Mouse (Mus musculus) spleen, postnatal 36 days (tissue): ENCODE measurements around the gene Rps6ka2.

Source experiments
- DNase-seq, 2 experiments: peaks; one replicate each; pipeline ENCODE4 v3.0.0; 2022; ENCODE audit warnings: low spot score in 2 of 2, mixed read lengths in 1 of 2

Rps6ka2 gene

DNA sequence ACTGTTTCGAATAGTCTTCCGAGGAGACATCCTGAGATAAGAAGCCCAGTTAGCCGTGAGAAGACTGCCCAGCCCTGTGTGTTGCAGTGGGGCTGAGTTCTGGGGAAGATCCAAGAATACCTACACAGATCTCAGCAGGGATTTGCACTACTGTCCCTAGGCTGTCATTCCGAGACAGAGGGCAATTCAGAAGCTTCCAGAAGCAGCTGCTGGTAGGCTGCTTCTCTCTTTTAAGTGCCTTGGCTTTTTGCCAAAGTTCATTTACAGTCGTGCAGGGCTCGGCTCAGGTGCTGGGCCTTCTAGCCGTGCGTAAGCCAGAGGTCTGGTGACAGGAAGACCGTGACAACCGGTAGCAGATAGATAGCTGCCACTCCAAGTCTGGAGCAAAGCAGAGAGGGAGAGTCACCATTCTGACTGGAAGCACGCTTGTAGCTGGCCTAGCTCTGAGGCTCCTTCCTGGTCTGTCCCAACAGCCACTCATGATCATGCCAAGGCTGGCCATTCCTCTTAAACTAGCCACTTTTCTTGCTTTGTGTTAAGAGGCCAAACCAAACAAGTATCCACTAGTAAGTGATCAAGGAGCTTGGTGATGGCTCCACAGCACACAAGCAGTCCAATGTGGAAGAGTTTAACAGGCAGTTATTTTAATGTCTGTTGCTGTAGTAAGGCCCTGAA, 49.3 kb downstream of the Rps6ka2 start:
- DNase-seq, result no peak

DNA sequence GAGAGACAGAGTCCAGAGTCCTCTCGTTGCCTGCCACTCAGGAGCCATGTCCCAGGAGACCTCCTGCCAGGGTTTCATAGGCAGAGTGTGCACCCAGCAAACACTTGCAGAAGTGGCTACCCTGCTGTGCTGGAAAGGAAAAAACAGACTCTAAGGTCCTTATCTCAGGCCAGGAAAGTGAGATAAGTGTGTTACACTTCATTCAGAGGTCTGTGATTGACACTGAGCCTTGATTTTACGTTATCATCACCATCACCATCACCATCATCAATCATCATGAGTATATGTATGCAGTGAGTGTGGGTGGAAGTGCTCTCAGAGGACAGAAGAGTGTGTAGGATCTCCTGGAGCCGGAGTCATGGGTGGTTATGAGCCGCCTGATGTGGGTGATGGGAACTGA, 51.4 kb downstream of the Rps6ka2 start:
- DNase-seq, result no peak

DNA sequence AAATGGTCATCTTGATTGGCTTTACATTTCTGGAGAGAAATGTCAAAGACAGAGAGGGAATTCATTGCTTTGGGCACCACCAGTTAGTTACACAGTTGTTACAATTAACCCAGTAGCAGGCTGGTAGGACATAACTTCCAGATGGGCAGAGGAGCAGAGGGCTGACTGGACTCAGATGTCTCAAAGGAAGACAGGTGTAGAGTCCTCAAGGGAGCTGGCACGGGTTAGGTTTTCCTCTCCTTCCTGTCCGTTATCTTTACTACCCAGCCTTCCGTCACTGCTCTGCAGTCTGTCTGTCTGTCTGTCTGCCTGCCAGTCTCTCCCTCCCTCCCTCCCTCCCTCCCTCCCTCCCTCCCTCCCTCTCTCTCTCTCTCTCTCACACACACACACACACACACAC, 52.3 kb downstream of the Rps6ka2 start:
- no peak for DNase-seq

DNA sequence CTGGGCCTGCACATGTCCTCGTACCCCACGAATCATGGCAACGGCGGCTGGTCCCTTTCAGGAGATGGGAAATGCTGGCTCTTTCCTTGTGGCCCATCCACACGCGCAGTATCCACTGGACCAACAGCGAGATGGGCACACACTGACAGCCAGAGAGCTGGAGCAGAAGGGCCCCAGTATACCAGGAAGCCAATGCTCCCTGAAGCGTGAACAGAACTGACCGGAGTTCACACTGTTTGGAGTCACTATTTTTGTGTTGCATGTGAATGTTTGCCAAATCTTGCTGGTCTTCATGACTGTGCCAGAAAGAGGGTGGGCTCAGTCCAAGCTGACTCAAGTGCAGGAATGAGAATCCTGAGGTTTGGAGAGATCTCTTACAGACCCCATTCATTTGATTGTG, 58.6 kb downstream of the Rps6ka2 start:
- no peak for DNase-seq

DNA sequence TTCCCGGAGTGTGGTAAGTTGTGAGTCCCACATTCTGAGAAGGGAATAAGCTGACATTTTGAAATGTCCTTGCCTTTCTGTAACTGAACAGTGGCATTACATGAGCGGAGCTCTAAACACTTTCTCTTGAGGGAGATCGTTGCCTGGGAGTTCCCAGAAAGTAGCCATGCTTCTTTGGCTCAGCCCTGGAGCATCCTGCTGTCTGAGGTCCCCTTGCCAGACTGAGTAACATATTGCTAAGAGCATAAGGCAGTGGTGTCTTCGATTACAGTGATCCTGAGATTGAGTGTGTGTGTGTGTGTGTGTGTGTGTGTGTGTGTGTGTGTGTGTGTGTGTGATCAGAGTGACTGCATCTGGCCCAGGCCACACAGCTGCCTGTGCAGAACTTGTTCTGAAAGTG, 61.4 kb downstream of the Rps6ka2 start:
- DNase-seq, result no peak

DNA sequence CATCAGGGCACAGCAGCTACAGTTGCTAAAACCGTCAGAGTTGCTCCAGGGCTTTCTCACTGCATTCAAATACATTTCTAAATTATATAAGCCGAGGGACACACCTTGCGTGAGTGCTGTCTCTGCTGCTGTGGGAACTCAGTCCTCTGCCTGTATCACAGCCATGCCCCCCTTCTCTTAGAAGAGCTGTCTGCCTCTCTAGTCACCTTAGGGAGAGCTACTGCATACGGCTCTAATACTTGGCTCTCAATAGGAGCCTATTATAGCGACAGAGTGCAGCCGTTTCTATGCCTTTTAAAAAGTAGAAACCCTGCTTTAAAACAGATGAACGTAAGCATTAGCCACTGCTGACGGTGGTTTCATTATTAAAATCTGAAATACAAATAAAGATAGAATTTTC, 61.9 kb downstream of the Rps6ka2 start:
- DNase-seq, result no peak

- DNase-seq, result no peak
Observed at GRCm38 (mm10) chr17:7232400-7232799, 62.5 kb downstream of the Rps6ka2 start.

DNA sequence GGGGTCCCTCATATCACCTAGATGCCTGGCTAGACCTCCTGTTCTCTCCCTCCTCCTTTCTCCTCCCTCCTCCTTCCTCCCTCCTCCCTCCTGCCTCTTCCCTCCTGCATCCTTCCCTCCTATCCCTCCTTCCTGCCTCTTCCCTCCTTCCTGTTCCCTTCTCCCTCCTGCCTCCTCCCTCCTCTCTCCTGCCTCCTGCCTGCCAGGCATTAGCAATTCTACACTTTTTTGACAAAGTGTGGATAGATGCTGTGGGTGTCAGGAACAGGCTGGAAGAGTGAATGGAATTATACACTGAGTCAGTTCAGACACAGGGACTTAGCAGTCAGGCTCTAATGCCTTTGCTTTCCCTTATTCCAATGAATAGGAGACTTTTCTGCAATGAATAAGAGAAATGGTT, 63.3 kb downstream of the Rps6ka2 start:
- DNase-seq, result no peak

DNA sequence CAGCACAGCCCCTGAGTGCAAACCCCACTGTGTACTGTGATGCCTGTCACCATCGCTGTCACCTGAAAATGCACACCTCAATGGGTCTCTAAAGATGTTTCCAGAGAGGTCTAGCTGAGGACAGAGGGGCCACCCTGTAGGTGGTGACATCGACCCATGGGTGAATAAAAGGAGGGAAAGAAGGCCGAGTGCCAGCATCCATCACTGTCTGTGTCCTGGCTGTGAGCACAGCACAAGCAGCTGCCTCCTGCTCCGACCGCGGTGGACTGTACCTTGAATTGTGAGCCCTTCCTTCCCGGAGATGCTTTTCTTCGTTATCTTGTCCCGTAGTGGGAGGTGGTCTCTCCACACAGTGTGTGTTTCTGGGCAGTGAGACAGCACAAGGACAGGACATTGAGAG, 67.8 kb downstream of the Rps6ka2 start:
- DNase-seq, result no peak

DNA sequence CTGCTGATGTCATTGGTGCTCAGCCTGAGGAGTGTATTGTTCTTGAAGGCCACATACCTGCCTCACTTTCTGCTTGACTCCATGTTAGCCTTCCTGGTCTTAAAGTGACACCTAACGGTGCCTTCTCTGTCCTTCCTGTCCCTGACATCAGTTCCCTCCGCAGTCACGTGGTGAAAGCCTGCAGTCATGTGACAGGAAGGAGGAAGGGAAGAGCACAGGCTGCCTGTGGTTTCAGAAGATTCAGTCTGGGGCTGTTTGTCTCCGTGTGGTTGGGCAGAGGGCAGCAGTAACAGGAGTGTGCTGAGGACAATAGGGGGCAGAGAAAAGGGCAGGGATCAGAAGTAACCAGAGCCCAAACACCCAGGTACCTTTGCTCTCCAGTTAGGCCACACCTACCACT, 68.9 kb downstream of the Rps6ka2 start:
- no peak for DNase-seq

- no peak for DNase-seq
Observed at GRCm38 (mm10) chr17:7240526-7240925, 70.6 kb downstream of the Rps6ka2 start.

DNA sequence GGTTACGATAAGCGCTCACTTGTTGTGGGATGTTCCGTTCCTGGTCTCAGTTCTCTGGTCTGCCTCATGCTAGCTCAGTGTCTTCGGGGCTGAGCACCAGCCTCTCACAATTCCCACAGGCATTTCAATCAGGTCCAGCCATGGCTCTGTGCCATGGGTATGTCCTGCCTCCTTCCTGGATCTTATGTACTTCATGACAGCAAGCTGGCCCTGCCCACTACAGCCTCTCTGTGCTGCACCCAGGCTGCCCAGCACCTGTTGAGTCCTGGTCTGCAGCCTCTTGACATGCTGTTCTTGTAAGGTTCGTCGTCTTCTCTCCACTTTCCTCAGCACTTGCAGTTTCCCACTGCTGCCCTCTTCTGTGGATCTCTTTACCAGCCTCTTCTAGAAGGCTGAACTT, 75.2 kb downstream of the Rps6ka2 start:
- no peak for DNase-seq

DNA sequence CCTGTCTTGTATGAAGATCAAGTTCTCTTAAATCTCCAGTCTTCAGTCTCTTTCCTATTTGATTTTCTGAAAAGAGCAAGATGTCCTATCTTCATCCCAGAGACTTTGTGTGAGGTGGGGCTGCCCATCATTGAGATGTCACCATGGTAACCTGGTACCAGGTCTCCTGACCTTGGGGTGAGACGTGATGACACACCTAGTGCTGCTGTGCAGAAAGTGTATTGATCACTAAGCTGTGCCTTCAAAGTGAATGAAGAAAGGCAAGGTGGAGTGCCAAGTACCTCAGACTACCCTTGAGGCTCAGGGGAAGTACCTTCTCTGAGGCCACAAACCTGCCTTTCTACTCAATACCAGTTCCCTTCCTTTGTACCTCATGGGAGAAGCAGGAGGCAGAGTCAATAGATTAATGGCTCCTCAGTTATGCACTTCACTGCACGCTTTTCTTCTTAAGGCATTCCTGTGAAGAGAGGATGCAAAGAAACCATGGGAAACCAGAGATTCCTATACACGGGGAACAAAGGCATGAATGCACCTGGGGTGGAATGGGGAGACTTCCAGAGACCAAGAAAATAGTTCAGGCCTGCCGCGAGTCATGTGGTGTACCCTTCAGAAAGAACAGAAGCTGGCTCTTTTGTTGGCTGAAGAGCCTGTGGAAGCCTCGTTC, 77.1 kb downstream of the Rps6ka2 start:
- no peak for DNase-seq

- no peak for DNase-seq
Observed at GRCm38 (mm10) chr17:7250373-7250772, 80.5 kb downstream of the Rps6ka2 start.

DNA sequence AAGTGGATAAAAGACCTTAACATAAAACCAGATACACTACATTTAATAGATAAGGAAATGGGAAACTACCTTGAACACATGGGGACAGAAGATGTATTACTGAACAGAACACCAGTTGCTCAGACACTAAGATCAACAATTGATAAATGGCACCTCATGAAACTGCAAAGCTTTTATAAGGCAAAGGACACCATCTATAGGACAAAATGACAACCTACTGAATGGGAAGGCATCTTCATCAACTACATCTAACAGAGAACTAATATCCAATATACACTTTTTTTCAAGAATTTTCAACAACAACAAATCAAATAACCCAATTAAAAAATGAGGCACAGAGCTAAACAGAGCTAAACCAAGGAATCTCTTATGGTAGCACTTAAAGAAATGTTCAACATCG, 87.3 kb downstream of the Rps6ka2 start:
- no peak for DNase-seq

DNA sequence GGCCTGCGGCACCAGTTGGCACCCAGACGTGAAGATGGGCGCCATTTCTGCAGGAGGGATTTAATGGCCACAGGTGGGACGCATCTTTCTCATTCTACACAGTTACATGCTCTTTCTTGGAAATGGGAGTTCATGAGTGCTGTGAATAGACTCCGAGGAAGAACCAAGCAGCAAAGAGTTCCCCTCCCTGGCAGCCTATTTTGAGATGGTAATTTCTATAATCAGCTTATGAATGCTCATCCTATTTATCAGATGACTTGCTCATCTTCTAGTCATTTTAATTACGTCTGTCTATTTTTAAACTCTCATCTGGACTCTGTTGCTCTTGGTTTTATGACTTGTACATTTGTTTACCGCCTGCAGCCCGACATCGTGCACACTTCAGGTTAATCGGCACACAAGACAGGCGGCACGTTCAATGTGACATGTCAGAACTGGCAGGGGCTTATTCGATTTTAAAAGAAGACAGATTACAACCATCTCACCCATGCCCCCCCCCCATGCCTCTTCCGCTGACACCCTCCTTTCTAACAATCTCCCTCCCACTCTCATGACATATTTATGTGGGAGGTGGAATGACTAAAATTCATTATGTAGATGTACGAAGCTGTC, 88.9 kb downstream of the Rps6ka2 start:
- DNase-seq, result no peak

GRCm38 (mm10) chr17:7260360-7260759, 90.4 kb downstream of the Rps6ka2 start:
- no peak for DNase-seq

DNA sequence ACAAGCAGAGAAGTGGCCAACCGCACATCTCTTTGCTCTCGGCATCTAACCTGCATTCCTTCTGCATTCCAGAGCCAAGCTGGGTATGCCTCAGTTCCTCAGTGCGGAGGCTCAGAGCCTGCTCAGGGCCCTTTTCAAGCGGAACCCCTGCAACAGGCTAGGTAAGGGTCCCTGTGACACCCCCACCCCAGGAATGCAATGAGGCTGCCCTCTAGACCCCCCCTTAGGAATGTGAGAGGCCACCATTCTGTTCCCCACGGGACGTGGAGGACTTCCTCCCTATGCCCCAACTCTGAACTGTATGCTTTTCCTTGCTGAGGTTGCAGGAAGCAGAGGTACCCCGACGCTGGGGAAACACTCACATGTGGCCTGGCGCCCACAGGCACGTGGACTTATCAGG, 92.1 kb downstream of the Rps6ka2 start:
- DNase-seq, result no peak

- no peak for DNase-seq
Observed at GRCm38 (mm10) chr17:7262620-7263019, 92.7 kb downstream of the Rps6ka2 start.

DNA sequence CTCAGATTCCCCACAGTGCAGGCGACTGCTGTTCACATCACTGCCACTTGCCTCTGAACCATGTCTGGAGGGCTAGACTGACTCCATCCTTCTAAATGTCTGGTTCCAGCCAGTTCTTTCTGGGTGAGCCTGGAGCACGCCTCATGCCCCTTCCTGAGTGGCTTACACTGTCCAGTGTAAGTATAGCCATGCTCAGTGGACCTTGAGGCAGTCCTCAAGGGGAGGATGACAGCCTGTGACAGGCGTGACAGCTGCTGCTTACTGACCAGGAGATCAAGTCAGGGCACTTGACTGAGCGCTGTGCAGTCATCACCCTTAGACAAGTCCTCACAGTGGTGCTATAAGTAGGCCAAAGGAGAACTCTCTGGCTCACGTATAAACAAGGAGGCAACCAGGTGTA, 94.7 kb downstream of the Rps6ka2 start:
- DNase-seq, result no peak

DNA sequence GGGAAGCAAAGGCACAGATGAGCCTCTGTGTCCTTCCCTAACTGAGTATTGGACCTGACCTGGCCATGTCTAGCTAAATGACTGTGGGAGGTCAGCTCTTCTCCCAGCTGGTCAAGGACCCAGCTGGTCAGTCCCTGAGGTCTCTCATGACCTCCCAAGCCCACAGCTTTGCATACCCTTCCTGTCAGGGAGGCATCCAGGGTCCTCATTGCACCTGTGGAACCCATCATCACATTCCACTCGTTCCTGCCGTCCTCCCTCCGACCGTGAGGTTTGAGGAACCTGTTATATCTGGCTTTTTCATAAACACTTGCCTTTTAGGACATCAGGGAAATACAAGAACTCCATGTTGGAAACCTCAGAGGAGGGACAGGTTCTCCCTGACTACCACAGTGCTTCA, 95.4 kb downstream of the Rps6ka2 start:
- DNase-seq, result no peak

DNA sequence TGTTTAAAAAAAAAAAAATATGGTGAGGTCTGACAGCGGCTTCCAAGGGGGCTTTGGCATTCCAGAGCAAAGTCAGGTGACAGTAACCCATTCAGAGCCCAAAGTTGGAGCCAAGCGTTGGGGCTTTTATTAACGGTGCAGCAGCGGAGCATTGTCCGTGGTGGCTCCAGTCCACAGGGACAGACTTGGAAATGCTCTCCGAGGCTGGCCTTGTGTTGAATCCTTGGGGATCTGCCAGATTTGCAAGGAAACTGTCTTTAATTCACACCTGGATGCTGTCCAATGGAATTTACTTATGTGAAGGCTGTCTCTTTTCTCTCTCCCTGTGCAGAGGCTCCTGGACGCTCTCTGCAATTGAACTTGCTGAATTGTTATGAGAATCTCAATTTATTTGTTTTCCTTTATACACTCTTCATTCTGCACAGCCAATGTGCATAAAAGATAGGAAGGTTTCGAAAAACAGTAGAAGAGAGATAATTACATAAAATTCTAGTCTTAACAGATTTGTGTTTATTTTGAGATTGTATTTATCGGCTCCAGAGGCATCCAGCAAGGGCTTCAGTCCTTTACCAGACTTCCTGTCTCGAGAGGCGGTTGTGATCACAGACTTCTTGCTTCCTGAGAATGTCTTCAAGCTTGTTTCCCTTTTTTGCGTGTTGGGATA, 95.9 kb downstream of the Rps6ka2 start:
- no peak for DNase-seq

DNA sequence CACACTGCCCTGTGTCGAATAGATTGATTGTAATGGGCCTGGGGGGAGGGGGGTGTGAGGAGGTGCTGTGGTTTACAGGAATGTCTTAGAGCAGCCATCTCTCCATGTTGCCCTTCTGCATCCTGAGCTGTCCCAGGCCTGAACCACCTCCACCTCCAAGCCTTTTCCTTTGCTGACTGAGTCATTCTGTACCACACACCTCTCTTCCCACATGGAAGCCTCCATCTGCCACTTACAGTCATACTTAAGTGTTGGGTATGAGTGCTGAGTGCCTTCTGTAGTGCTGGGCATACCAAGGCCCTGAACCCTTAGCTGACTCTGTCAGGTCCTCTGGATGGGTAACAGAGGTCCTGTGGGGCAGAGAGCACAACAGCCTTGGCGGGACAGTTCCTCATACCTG, 97.9 kb downstream of the Rps6ka2 start:
- no peak for DNase-seq
